Mouse (Mus musculus): ENCODE measurements at regions not wholly inside any gene's neighbourhood (a gene's known extent, or its start where the extent isn't known, plus 50 kb on each side); places are given as distances from the start of the nearest gene placed in this dataset.

GRCm38 (mm10) chr13:83951163-83951562 is 270.9 kb upstream of the Tmem161b start:
- TF ChIP-seq ZC3H11A (IDR thresholded peaks at IDR 0.05; ENCODE audit: borderline replicate concordance, low read depth, low read length) = no peak
- no peak for TF ChIP-seq ZNF384 (IDR thresholded peaks at IDR 0.05; ENCODE audit: low read depth, low read length)
- no peak for TF ChIP-seq HCFC1 (IDR thresholded peaks at IDR 0.05; ENCODE audit: borderline replicate concordance, insufficient read depth, low read length)
- TF ChIP-seq CHD2 (IDR thresholded peaks at IDR 0.05; ENCODE audit: low read depth, low read length) = no peak
